ENCODE assay signal across 9 mouse cellular contexts in the genomic region with DNA sequence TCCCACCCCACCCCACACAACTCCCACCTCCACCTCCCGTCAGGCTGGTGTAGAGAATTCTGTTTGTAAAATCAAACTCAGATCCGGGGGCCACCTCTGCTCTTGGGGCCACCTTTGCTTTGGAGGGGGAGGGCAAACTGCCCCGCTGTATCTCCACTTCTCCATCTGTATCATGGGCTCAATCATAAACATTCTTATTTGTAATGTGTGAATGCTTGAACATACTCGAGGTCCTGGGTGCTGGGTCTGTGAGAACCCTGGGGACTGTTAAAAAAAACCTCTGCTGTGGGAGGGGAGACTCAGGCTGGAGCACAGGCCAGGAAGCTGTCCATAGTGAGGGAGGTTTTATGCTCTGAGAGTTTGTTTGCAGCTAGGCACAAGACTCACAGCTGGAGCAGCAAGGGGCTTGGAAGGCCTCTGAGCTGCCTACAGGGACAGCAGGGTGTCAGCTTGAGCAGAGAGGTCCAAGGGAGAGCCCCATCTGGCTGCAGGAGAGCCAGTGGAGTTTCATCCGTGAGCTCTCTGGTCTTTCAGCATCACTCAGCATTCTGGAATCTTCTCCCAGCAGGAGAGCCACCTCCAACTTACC. TPM values are rescaled to one million over a fixed set of nuclear protein-coding genes. Genes with fewer than 3 reads are reported as not detected.
DNase-seq lines count a peak whose midpoint lies in the region; ATAC-seq and TF ChIP-seq lines count a peak whose summit lies in the region.
"Had no signal": no experiment of that assay in that cellular context is flagged by ENCODE, and none has a peak within 500 bp of the region (broad histone marks: within the 10 kb centered on the region; RNA-seq: fewer than 3 reads in every experiment).

No protein-coding gene starts in this region.

- no peaks in the 10 kb centered on the region for H3K4me1 ChIP-seq in midbrain, postnatal 0 days (ENCODE audit: insufficient read depth, low read length)
- peaks cover 30% of the 10 kb centered on the region for H3K4me1 ChIP-seq in midbrain, embryonic 13.5 days (replicated peaks)
- peaks cover 36% of the 10 kb centered on the region for H3K4me1 ChIP-seq in intestine, embryonic 15.5 days (replicated peaks)
- peaks cover 29% of the 10 kb centered on the region for H3K4me1 ChIP-seq in stomach, embryonic 15.5 days

- WGBS in midbrain, postnatal 0 days: 47% methylated on average over 5 of the region's 5 CpGs
- 37% methylated on average over 5 of the region's 5 CpGs for WGBS in midbrain, embryonic 13.5 days
- 21% methylated on average over 5 of the region's 5 CpGs for WGBS in intestine, embryonic 15.5 days
- 24% methylated on average over 5 of the region's 5 CpGs for whole genome bisulfite sequencing in stomach, embryonic 15.5 days

- H3K4me3 ChIP-seq in midbrain, postnatal 0 days (ENCODE audit: low read depth, low read length): no peak overlapping the region
- H3K4me3 ChIP-seq in midbrain, embryonic 13.5 days (replicated peaks): no peak overlapping the region
- no peak overlapping the region for H3K4me3 ChIP-seq in intestine, embryonic 15.5 days (replicated peaks)
- no peak overlapping the region for H3K4me3 ChIP-seq in stomach, embryonic 15.5 days (replicated peaks)
- H3K4me3 ChIP-seq: erythroblast, embryonic 14.5 days had no signal

- H3K27ac ChIP-seq in midbrain, postnatal 0 days (ENCODE audit: low read depth, low read length): no peak overlapping the region
- H3K27ac ChIP-seq in midbrain, embryonic 13.5 days: no peak overlapping the region
- peak overlapping the region; percentile 92 for H3K27ac ChIP-seq in intestine, embryonic 15.5 days
- peak overlapping the region; percentile 89 for H3K27ac ChIP-seq in stomach, embryonic 15.5 days

- no peak overlapping the region for H3K9ac ChIP-seq in midbrain, postnatal 0 days (replicated peaks; ENCODE audit: low read length, poor library complexity, severe bottlenecking)
- H3K9ac ChIP-seq in midbrain, embryonic 13.5 days (replicated peaks): no peak overlapping the region
- no peak overlapping the region for H3K9ac ChIP-seq in intestine, embryonic 15.5 days
- no peak overlapping the region for H3K9ac ChIP-seq in stomach, embryonic 15.5 days

- H3K36me3 ChIP-seq in midbrain, postnatal 0 days (ENCODE audit: insufficient read depth, low read length): 0 out of 2 replicates have a peak, but pooled peaks cover 2% of the 10 kb centered on the region
- H3K36me3 ChIP-seq in midbrain, embryonic 13.5 days: no peaks in the 10 kb centered on the region
- peaks cover 2% of the 10 kb centered on the region; the same call in 1 of the 2 replicates for H3K36me3 ChIP-seq in intestine, embryonic 15.5 days
- 0 out of 2 replicates have a peak, but pooled peaks cover 4% of the 10 kb centered on the region for H3K36me3 ChIP-seq in stomach, embryonic 15.5 days

- peak; percentile 42 for DNase-seq in gastrocnemius, adult 18-20 months (ENCODE audit: low spot score)
- no peak for DNase-seq in gastrocnemius, postnatal 10 days
- DNase-seq in midbrain, postnatal 0 days (ENCODE audit: low spot score): no peak
- no peak for DNase-seq in adipocyte (ENCODE audit: low spot score)
- DNase-seq in yolk sac, embryonic 10.5 days (ENCODE audit: low spot score): no peak

- ATAC-seq in midbrain, postnatal 0 days (ENCODE audit: low FRiP score): no peak
- no peak for ATAC-seq in midbrain, embryonic 13.5 days
- peak; percentile 79 for ATAC-seq in intestine, embryonic 15.5 days
- ATAC-seq in stomach, embryonic 15.5 days (ENCODE audit: insufficient read depth, low FRiP score, low read depth): peak; percentile 67

- H3K9me3 ChIP-seq in midbrain, postnatal 0 days (ENCODE audit: low read length): no peaks in the 10 kb centered on the region
- H3K9me3 ChIP-seq in midbrain, embryonic 13.5 days: no peaks in the 10 kb centered on the region
- no peaks in the 10 kb centered on the region for H3K9me3 ChIP-seq in intestine, embryonic 15.5 days
- H3K9me3 ChIP-seq in stomach, embryonic 15.5 days: no peaks in the 10 kb centered on the region

- TF ChIP-seq CTCF in midbrain, postnatal 0 days (IDR thresholded peaks at IDR 0.05): 0 out of 2 replicates have a peak, but pooled peaks have one; percentile 3

- no peaks in the 10 kb centered on the region for H3K27me3 ChIP-seq in midbrain, postnatal 0 days (ENCODE audit: insufficient read depth, low read length)
- no peaks in the 10 kb centered on the region for H3K27me3 ChIP-seq in midbrain, embryonic 13.5 days
- no peaks in the 10 kb centered on the region for H3K27me3 ChIP-seq in intestine, embryonic 15.5 days (replicated peaks)
- H3K27me3 ChIP-seq in stomach, embryonic 15.5 days (replicated peaks): no peaks in the 10 kb centered on the region

- H3K4me2 ChIP-seq in midbrain, postnatal 0 days (ENCODE audit: low read depth, low read length, poor library complexity, severe bottlenecking): no peak overlapping the region
- no peak overlapping the region for H3K4me2 ChIP-seq in midbrain, embryonic 13.5 days (replicated peaks)
- H3K4me2 ChIP-seq in intestine, embryonic 15.5 days (replicated peaks): no peak overlapping the region
- no peak overlapping the region for H3K4me2 ChIP-seq in stomach, embryonic 15.5 days

RNA-seq across cellular contexts. Expression of a gene that starts 15.7 kb away (rescaled TPM):
- 1 to 10 TPM; 2.6 to 8.1 TPM for total RNA-seq in gastrocnemius, adult 18-20 months (2021)
- 1 to 10 TPM; 7.4 to 8.8 TPM for total RNA-seq in gastrocnemius, postnatal 10 days (2021)
- total RNA-seq in midbrain, postnatal 0 days (2014; rRNA removed): 7.6 and 9.0 TPM in 2 replicates
- polyA plus RNA-seq in midbrain, postnatal 0 days (2015; fragmentation: Nextera tagmentation; extraction: Ambion mirVana): 5.2 and 6.0 TPM in 2 replicates
- 2.7 and 3.8 TPM in 2 replicates for polyA plus RNA-seq in midbrain, embryonic 13.5 days (2015; fragmentation: Nextera tagmentation; extraction: Ambion mirVana)
- 12.4 and 12.5 TPM in 2 replicates for polyA plus RNA-seq in intestine, embryonic 15.5 days (2015; fragmentation: Nextera tagmentation; extraction: Ambion mirVana)
- polyA plus RNA-seq in stomach, embryonic 15.5 days (2015; fragmentation: Nextera tagmentation; extraction: Ambion mirVana): 9.8 TPM in 2 replicates

Comparison
In these comparisons a context has a peak if more than half of its experiments do, and no peak if none do; other contexts are left out.
1. ATAC-seq: peak in intestine, embryonic 15.5 days (single experiment) and stomach, embryonic 15.5 days (single experiment); none in midbrain, postnatal 0 days (single experiment) and midbrain, embryonic 13.5 days (single experiment).
2. H3K27ac ChIP-seq: peak in intestine, embryonic 15.5 days (single experiment) and stomach, embryonic 15.5 days (single experiment); none in midbrain, postnatal 0 days (single experiment) and midbrain, embryonic 13.5 days (single experiment).